Mouse (Mus musculus) gastrocnemius, postnatal 36 days (tissue): ENCODE data around the gene Magee1. TPM values are rescaled to one million over a fixed set of nuclear protein-coding genes. Genes with fewer than 3 reads are reported as not detected.
"Not testable (repeated sequence)": the region's sequence is repeated elsewhere in the genome, so short reads cannot be mapped to it uniquely, and the experiment has no call there.

Source experiments
- DNase-seq, 2 experiments: peaks; one replicate each; pipeline ENCODE4 v3.0.0; 2022
- intact Hi-C: fragments of 180-260 bp; cut with DNase I; formaldehyde crosslinking; loops from one replicate; pipeline ENCODE4 v1.15.1; 2025
- long read RNA-seq, 2 experiments: library from polyadenylated mRNA; stranded (forward); transcript quantifications; one replicate each; pipeline ENCODE4 v2.0.0; 2021
- total RNA-seq, 2 experiments: library from RNA; stranded (reverse); gene quantifications; 2 replicates each; pipeline ENCODE4 v1.2.3; 2021

Gene Magee1
- 1 to 10 TPM; 1.1 to 1.2 TPM for total RNA-seq
- long read RNA-seq, experiment 1, result 0 reads
- long read RNA-seq, experiment 2, result 0 reads

- DNase-seq, result peak; percentile 52 to 56
- intact Hi-C loops, result no loop called here
Measured at GRCm38 (mm10) chrX:105120275-105121226, at the start of gene Magee1. Gene Magee1 (plus strand): TSS chrX:105120378.

GRCm38 (mm10) chrX:105079151-105079550 lies 41.0 kb upstream of the Magee1 start:
- intact Hi-C loops, result no loop called here
- no peak for DNase-seq

- intact Hi-C loops, result no loop called here
Measured at GRCm38 (mm10) chrX:105079615-105080092, 40.5 kb upstream of the Magee1 start, which contains the start of gene Pbdc1. Gene Pbdc1 (plus strand): TSS chrX:105079756.

GRCm38 (mm10) chrX:105080096-105080495 lies 40.1 kb upstream of the Magee1 start:
- no peak for DNase-seq
- intact Hi-C loops, result no loop called here

More at GRCm38 (mm10) chrX:105079615-105080092, 40.5 kb upstream of the Magee1 start, which contains the start of gene Pbdc1:
- DNase-seq, result peak; percentile 71 to 92

- DNase-seq, intact Hi-C loops: not testable (repeated sequence)
Measured at GRCm38 (mm10) chrX:105083013-105083412, 37.2 kb upstream of the Magee1 start.

- intact Hi-C loops, result loop anchor here (10.0 kb wide), 1 partner anchor 59 kb away; no protein-coding TSS in a partner anchor
- DNase-seq, result no peak
Measured at GRCm38 (mm10) chrX:105104175-105104574, 16.0 kb upstream of the Magee1 start.

- no peak for DNase-seq
- intact Hi-C loops, result no loop called here
Measured at GRCm38 (mm10) chrX:105114994-105115393, 5.2 kb upstream of the Magee1 start.

GRCm38 (mm10) chrX:105121227-105121865 lies 1.2 kb downstream of the Magee1 start:
- peak; percentile 45 to 60 for DNase-seq
- intact Hi-C loops, result no loop called here

GRCm38 (mm10) chrX:105124903-105125302 lies 4.7 kb downstream of the Magee1 start:
- DNase-seq, result no peak
- intact Hi-C loops, result no loop called here

GRCm38 (mm10) chrX:105151872-105152461 lies 31.8 kb downstream of the Magee1 start:
- intact Hi-C loops, result no loop called here
- no peak for DNase-seq

- DNase-seq, intact Hi-C loops: not testable (repeated sequence)
Measured at GRCm38 (mm10) chrX:105165007-105165406, 44.8 kb downstream of the Magee1 start.

GRCm38 (mm10) chrX:105167217-105167616 lies 47.0 kb downstream of the Magee1 start:
- intact Hi-C loops, result no loop called here
- DNase-seq, result no peak

Other genes starting within 250 kb of the Magee1 start
- gene Pbdc1, start 40.6 kb upstream of the Magee1 start, total RNA-seq, result 1 to 10 TPM; 5.4 to 7.6 TPM